Mouse (Mus musculus): ENCODE data around the gene Fbxo36. TPM values are rescaled to one million over a fixed set of nuclear protein-coding genes. Genes with fewer than 3 reads are reported as not detected.

Gene Fbxo36
- polyA plus RNA-seq, 1 experiment from 2014 or later: 20.0 TPM

DNA sequence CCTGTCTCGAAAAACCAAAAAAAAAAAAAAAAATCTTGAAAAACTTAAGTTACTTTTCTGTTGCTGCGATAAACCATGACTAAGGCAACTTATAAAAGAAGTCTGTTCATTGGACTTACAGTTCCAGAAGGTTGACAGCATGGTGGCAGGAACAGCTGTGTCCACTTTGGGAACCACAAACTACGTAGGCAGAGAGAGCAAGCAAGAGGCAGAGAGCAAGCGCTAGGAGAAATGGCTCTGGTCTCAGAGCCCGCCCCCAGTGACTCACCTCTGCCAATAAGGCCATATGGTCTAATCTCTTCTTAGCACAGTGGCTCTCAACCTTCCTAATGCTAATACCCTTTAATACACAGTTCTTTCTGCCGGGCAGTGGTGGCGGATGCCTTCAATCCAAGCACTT lies 10.2 kb downstream of the Fbxo36 start:
- Histone ChIP-seq H3K9me3 (ENCODE audit: control insufficient read depth, low read length) (no peaks in the 10 kb centered on the region), H3K9ac (ENCODE audit: low read depth, low read length) (no peak overlapping the region), H3K27me3 (replicated peaks; ENCODE audit: control insufficient read depth, insufficient read depth, low read length) (no peaks in the 10 kb centered on the region), H3K36me3 (ENCODE audit: control insufficient read depth, insufficient read depth, low read length) (0 out of 2 replicates have a peak, but pooled peaks cover 15% of the 10 kb centered on the region), H3K4me1 (ENCODE audit: control insufficient read depth, insufficient read depth, low read length) (no peaks in the 10 kb centered on the region), H3K27ac (replicated peaks; ENCODE audit: low read depth, low read length) (no peak overlapping the region), H3K4me2 (ENCODE audit: low read depth, low read length) (no peak overlapping the region), H3K4me3 (ENCODE audit: low read depth, low read length) (no peak overlapping the region)
- ATAC-seq (ENCODE audit: low read depth): no peak
- WGBS: 93% methylated on average over 7 of the region's 7 CpGs
- DNase-seq (ENCODE audit: low spot score): no peak

- 91% methylated on average over 7 of the region's 7 CpGs for WGBS
- Histone ChIP-seq H3K4me1 (ENCODE audit: control insufficient read depth, insufficient read depth, low read length) (no peaks in the 10 kb centered on the region), H3K4me3 (ENCODE audit: low read depth, low read length) (no peak overlapping the region), H3K27me3 (replicated peaks; ENCODE audit: control insufficient read depth, insufficient read depth, low read length) (no peaks in the 10 kb centered on the region), H3K9me3 (ENCODE audit: control insufficient read depth, low read length) (no peaks in the 10 kb centered on the region), H3K9ac (ENCODE audit: low read depth, low read length) (no peak overlapping the region), H3K36me3 (ENCODE audit: control insufficient read depth, insufficient read depth, low read length) (0 out of 2 replicates have a peak, but pooled peaks cover 15% of the 10 kb centered on the region), H3K4me2 (ENCODE audit: low read depth, low read length) (no peak overlapping the region), H3K27ac (replicated peaks; ENCODE audit: low read depth, low read length) (no peak overlapping the region)
- DNase-seq (ENCODE audit: low spot score) (no peak), ATAC-seq (ENCODE audit: low read depth) (no peak)
These were observed 10.8 kb downstream of the Fbxo36 start for GRCm38 (mm10) chr1:84850471-84850870.

- Histone ChIP-seq H3K27ac (replicated peaks; ENCODE audit: low read depth, low read length) (no peak overlapping the region), H3K36me3 (ENCODE audit: control insufficient read depth, insufficient read depth, low read length) (0 out of 2 replicates have a peak, but pooled peaks cover 15% of the 10 kb centered on the region), H3K9ac (ENCODE audit: low read depth, low read length) (no peak overlapping the region), H3K4me2 (ENCODE audit: low read depth, low read length) (no peak overlapping the region), H3K4me3 (ENCODE audit: low read depth, low read length) (no peak overlapping the region), H3K4me1 (ENCODE audit: control insufficient read depth, insufficient read depth, low read length) (no peaks in the 10 kb centered on the region), H3K27me3 (replicated peaks; ENCODE audit: control insufficient read depth, insufficient read depth, low read length) (no peaks in the 10 kb centered on the region), H3K9me3 (ENCODE audit: control insufficient read depth, low read length) (no peaks in the 10 kb centered on the region)
- 24% methylated on average over 9 of the region's 9 CpGs for WGBS
- no peak for ATAC-seq (ENCODE audit: low read depth)
- DNase-seq (ENCODE audit: low spot score): no peak
These were observed 12.0 kb downstream of the Fbxo36 start for GRCm38 (mm10) chr1:84851512-84852235.

DNA sequence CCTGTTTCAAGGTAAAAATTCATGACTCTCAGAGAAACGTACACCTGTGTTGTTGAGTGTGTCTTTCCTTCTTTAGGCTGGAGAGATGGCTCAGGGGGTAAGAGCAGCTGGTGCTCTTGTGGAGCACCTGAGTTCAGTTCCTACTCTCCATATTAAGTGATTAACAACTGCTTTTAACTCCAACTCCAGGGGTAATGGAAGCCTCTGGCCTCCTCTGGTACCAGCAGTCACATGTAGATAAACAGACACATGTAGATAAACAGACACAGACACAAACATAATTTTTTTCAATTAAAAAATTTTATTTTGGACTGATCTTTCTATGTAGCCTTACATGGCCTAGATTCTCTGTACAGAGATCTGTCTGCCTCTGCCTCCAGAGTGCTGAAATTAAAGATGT lies 14.1 kb downstream of the Fbxo36 start:
- ATAC-seq (ENCODE audit: low read depth) (no peak), DNase-seq (ENCODE audit: low spot score) (no peak)
- WGBS: 73% methylated on average over 1 of the region's 1 CpGs
- Histone ChIP-seq H3K36me3 (ENCODE audit: control insufficient read depth, insufficient read depth, low read length) (0 out of 2 replicates have a peak, but pooled peaks cover 5% of the 10 kb centered on the region), H3K9me3 (ENCODE audit: control insufficient read depth, low read length) (no peaks in the 10 kb centered on the region), H3K4me3 (ENCODE audit: low read depth, low read length) (no peak overlapping the region), H3K4me1 (ENCODE audit: control insufficient read depth, insufficient read depth, low read length) (no peaks in the 10 kb centered on the region), H3K9ac (ENCODE audit: low read depth, low read length) (no peak overlapping the region), H3K27ac (replicated peaks; ENCODE audit: low read depth, low read length) (no peak overlapping the region), H3K27me3 (replicated peaks; ENCODE audit: control insufficient read depth, insufficient read depth, low read length) (no peaks in the 10 kb centered on the region), H3K4me2 (ENCODE audit: low read depth, low read length) (no peak overlapping the region)

DNA sequence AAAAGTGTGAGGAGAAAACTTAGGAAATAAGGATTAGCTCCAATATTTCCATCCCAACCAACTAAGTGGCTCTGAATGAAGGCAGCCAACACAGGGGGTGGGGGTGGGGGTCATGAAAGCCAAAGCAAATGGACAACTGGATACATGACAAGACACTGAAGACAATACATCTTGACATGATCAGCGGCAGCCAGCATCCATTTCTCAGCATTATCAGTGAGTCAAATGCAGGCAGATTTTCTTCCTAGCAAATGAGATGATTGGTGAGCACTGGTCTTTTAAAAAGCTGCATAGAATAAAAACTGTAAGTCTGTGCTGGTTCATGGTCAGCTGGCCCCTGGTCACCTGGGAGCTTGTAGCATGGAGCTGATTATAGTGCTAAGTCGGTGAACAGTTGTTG lies 15.3 kb downstream of the Fbxo36 start:
- ATAC-seq (ENCODE audit: low read depth): no peak
- 76% methylated on average over 2 of the region's 2 CpGs for WGBS
- Histone ChIP-seq H3K9me3 (ENCODE audit: control insufficient read depth, low read length) (no peaks in the 10 kb centered on the region), H3K9ac (ENCODE audit: low read depth, low read length) (no peak overlapping the region), H3K27ac (replicated peaks; ENCODE audit: low read depth, low read length) (no peak overlapping the region), H3K36me3 (ENCODE audit: control insufficient read depth, insufficient read depth, low read length) (no peaks in the 10 kb centered on the region), H3K4me2 (ENCODE audit: low read depth, low read length) (no peak overlapping the region), H3K4me1 (ENCODE audit: control insufficient read depth, insufficient read depth, low read length) (no peaks in the 10 kb centered on the region), H3K4me3 (ENCODE audit: low read depth, low read length) (no peak overlapping the region), H3K27me3 (replicated peaks; ENCODE audit: control insufficient read depth, insufficient read depth, low read length) (no peaks in the 10 kb centered on the region)
- no peak for DNase-seq (ENCODE audit: low spot score)

DNA sequence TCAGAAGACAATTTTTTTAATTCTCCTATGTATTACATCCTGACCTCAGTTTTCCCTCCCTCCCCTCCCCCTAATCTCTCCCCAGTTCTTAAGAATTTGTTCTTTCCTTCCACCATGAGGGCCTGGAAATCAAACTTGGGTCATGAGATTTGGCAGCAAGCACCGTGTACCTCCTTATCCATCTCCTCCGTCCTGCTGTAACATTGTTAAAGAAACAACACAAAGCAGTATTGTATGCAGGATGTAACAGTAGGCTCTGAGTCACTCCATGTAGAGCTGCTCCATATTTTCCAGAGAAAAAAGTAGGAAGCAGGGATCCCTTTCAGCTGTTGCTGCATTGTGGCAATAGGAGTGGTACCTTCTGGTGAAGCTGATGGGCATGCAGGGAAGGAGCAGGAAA lies 16.1 kb downstream of the Fbxo36 start:
- Histone ChIP-seq H3K9ac (ENCODE audit: low read depth, low read length) (no peak overlapping the region), H3K27me3 (replicated peaks; ENCODE audit: control insufficient read depth, insufficient read depth, low read length) (no peaks in the 10 kb centered on the region), H3K4me1 (ENCODE audit: control insufficient read depth, insufficient read depth, low read length) (no peaks in the 10 kb centered on the region), H3K4me2 (ENCODE audit: low read depth, low read length) (no peak overlapping the region), H3K4me3 (ENCODE audit: low read depth, low read length) (no peak overlapping the region), H3K9me3 (ENCODE audit: control insufficient read depth, low read length) (no peaks in the 10 kb centered on the region), H3K36me3 (ENCODE audit: control insufficient read depth, insufficient read depth, low read length) (no peaks in the 10 kb centered on the region), H3K27ac (replicated peaks; ENCODE audit: low read depth, low read length) (no peak overlapping the region)
- 55% methylated on average over 2 of the region's 2 CpGs for WGBS
- ATAC-seq (ENCODE audit: low read depth) (no peak), DNase-seq (ENCODE audit: low spot score) (no peak)

GRCm38 (mm10) chr1:84859597-84859996 lies 20.0 kb downstream of the Fbxo36 start:
- Histone ChIP-seq H3K4me1 (ENCODE audit: control insufficient read depth, insufficient read depth, low read length) (no peaks in the 10 kb centered on the region), H3K27me3 (replicated peaks; ENCODE audit: control insufficient read depth, insufficient read depth, low read length) (no peaks in the 10 kb centered on the region), H3K9me3 (ENCODE audit: control insufficient read depth, low read length) (no peaks in the 10 kb centered on the region), H3K4me2 (ENCODE audit: low read depth, low read length) (no peak overlapping the region), H3K27ac (replicated peaks; ENCODE audit: low read depth, low read length) (no peak overlapping the region), H3K36me3 (ENCODE audit: control insufficient read depth, insufficient read depth, low read length) (no peaks in the 10 kb centered on the region), H3K4me3 (ENCODE audit: low read depth, low read length) (no peak overlapping the region), H3K9ac (ENCODE audit: low read depth, low read length) (no peak overlapping the region)
- ATAC-seq (ENCODE audit: low read depth) (no peak), DNase-seq (ENCODE audit: low spot score) (no peak)
- 82% methylated on average over 6 of the region's 6 CpGs for WGBS

DNA sequence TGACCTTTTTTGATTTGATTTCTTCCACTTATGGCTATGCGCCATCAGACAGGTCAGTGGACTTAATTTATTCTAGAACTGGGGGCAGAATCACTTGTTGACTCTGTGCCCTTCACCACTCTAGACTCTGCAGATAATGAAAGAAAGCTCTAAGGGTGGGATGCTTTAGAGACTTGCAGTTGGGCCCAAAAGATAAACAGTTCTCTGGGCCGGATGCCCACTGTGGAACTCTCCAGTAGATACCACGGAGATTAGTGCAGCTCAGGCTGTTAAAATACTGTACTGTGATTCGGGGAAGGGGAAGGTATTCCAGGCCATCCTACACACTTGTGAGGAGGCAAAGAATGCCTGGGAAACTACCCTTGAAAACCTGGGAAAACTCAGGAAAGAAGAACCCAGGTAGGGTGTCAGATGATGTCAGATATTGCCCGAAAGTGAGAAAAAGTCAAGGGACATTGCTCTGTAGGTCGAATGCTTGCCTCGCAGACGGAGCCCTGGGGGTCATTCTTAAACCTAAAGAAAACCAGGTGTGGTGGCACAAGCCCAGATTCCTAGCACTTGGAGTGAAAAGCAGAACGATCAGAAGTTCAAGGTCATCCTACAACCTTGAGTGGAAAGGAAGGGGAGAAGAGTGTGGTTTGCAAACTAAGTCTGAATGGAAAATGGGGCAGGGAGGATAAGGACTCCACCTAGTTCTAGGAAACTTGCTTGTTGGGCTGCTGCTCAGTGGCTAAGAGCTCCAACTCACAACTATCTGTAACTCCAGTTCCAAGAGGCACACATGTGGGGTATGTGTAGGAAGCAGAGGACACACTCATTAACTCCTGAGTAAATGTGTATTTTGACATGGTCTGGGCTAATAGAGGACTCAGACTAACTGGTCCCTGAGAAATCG lies 21.0 kb downstream of the Fbxo36 start:
- Histone ChIP-seq H3K9ac (ENCODE audit: low read depth, low read length) (no peak overlapping the region), H3K9me3 (ENCODE audit: control insufficient read depth, low read length) (no peaks in the 10 kb centered on the region), H3K4me1 (ENCODE audit: control insufficient read depth, insufficient read depth, low read length) (no peaks in the 10 kb centered on the region), H3K27ac (replicated peaks; ENCODE audit: low read depth, low read length) (no peak overlapping the region), H3K36me3 (ENCODE audit: control insufficient read depth, insufficient read depth, low read length) (no peaks in the 10 kb centered on the region), H3K4me3 (ENCODE audit: low read depth, low read length) (no peak overlapping the region), H3K4me2 (ENCODE audit: low read depth, low read length) (no peak overlapping the region), H3K27me3 (replicated peaks; ENCODE audit: control insufficient read depth, insufficient read depth, low read length) (no peaks in the 10 kb centered on the region)
- ATAC-seq (ENCODE audit: low read depth) (no peak), DNase-seq (ENCODE audit: low spot score) (no peak)
- WGBS: 68% methylated on average over 10 of the region's 10 CpGs
